Mouse (Mus musculus): ENCODE measurements around the gene Cln6. TPM values are rescaled to one million over a fixed set of nuclear protein-coding genes. Genes with fewer than 3 reads are reported as not detected.
"Not testable (repeated sequence)": the region's sequence is repeated elsewhere in the genome, so short reads cannot be mapped to it uniquely, and the experiment has no call there.

Gene Cln6
- total RNA-seq, 2 experiments from 2014 or later = 19.7 to 23.4 TPM

DNA sequence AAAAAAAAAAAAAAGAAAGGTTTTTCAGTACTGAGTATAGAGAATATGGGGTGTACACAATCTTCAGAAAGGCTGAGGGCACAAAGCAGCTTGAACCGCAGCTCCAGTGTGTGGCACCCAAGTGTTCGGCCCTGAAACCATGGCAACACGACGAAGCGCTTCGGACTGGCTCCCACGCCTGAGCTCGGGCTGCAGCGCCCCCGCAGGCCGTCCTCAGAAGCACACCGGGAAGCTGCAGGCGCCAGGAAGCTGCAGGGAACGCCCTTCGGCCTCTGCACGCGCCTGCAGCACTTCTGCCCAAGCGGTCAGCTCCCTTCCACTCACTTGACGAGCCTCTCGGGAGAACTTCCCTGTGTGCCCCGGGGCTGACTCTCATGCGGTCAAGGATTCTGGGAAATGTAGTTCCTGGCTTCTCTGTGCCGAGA is 9.9 kb upstream of the Cln6 start:
- peak; percentile 97 to 98 for DNase-seq
- intact Hi-C loops (cut with DNase I) = loop anchor here (1.0 kb wide), 1 partner anchor 84 kb away; no protein-coding TSS in a partner anchor

DNA sequence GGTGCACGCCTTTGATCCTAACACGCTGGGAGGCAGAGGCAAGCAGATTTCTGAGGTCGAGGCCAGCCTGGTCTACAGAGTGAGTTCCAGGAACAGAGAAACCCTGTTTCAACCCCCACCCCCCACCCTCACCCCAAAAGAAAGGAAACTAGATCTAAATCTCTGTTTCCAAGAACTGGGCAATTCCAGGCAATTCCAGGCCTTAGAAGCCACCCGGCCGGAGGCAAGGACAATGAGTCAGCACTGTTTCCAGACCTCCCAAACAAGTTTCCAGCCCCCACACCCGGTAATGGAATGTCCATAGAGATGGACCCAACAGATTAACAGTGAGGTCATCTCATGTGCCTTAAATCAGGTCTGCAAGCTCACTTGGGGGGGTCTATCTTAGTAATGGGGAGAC is 8.7 kb upstream of the Cln6 start:
- intact Hi-C loops (cut with DNase I) = no loop called here
- no peak for DNase-seq

DNA sequence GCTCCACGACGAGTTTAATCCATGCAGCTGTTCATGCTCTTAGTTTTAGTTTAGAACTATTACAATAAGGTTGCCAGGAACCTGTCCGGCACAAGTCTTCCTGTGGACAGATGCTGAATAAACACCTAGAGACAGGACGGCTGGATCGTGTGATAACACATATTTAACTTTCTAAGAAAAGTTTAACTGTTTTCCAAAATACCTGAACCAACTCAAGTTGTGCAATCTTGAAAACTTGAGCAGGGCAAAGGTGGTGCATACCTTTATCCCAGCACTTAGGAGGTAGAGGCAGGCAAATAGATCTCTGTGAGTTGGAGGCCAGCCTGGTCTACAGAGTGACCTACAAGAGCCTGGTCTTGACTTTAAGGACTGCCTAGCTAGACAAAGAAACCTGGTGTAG is 3.7 kb upstream of the Cln6 start:
- DNase-seq = no peak
- intact Hi-C loops (cut with DNase I) = no loop called here

DNA sequence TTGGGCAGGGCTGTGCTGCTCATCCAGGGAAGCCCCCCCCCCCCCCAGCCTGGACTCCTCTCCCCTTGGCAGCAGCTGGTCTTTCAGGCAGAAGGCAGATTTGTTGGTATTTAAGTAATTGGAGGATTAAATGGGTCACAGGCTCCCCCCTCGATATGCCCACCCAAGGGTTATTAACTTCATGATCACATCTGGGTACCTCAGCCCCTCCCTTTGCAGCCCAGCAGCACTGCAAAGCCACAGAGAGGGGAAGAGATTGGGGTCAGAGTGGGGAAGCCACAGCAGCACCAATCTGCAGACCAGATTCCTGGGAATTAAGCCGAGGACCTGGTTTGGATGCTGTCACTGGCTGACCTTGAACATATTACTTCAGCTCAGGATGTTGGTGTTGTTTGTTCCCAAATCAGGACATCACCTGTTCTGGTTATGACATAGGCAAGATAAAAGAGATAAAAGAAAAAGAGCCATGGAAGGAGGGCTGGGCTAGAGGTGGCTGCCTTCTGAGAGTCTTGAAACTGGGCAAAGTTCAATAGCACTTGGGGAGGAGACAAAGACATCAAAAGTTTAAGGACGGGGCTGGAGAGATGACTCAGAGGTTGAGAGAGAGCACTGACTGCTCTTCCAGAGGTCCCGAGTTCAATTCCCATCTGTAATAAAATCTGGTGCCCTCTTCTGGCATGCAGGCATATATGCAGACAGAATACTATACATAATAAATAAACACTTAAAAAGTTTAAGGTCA is 2.7 kb upstream of the Cln6 start:
- intact Hi-C loops (cut with DNase I) = no loop called here
- DNase-seq = no peak

DNA sequence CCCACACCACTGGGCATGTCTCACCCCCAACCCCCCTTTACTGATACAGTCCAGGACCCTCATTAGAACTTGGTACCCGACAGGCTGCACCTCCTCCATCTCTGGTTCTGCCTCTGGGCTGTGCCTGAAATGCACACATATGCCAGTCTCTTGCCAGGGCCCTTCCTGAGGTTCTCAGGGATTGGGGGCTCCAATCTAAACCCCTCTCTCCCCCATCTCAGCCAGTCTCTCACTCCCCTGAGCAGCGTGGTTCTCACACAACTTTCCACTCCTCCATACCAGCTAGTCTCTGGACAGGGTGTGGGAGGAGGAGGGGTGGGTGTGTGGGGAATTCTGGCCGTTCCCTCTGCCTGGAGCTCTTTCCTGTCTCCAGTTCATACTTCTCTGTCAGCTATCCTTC is 974 bp upstream of the Cln6 start:
- intact Hi-C loops (cut with DNase I) = no loop called here
- DNase-seq = no peak

DNA sequence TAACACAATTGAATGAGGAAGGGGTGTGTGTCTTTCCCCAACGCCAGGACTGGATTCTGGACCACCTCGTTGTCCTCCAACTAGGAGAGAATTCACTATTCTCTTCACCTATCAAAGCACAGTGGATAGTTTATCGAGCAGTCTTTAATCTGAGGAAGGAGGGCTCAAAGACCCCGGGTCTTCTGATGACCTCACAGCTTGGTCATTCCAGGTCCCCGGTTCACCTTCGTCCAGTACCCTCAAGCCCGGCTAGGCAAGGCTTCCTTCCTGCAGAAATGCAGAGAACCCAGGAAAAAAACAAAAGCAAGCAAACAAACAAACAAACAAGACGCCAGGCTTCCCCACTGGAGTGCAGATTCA is 459 bp upstream of the Cln6 start:
- intact Hi-C loops (cut with DNase I) = no loop called here
- DNase-seq = no peak

DNA sequence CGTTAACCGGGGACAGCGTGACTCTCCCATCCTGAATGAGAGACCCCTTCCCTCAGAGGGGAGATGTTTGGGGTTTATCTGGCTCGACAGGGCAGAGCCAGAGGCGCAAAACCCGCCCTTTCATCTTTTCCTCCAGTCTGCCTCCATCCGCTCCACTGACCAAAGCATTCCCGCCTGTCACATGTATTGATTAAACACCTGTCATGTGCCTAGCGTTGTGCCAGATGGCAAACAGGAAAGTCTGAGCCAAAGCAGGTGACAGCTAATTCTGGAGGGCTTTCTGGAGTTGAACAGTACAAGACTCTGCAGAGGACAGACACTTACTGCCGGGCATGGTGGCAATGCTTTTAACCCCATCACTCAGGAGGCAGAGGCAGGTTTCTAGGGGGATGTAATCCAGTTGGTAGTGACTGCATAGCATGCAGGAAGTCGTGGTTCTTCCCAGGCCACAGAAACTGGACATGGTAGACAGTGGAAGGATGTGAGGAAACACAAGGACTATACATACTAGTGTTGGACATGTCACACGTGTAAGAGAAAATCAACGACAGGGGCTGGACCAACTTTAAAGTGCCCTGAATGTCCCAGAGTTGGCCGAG is 686 bp downstream of the Cln6 start:
- intact Hi-C loops (cut with DNase I) = no loop called here
- peak in 1 of 2 experiments; percentile 36 for DNase-seq

DNA sequence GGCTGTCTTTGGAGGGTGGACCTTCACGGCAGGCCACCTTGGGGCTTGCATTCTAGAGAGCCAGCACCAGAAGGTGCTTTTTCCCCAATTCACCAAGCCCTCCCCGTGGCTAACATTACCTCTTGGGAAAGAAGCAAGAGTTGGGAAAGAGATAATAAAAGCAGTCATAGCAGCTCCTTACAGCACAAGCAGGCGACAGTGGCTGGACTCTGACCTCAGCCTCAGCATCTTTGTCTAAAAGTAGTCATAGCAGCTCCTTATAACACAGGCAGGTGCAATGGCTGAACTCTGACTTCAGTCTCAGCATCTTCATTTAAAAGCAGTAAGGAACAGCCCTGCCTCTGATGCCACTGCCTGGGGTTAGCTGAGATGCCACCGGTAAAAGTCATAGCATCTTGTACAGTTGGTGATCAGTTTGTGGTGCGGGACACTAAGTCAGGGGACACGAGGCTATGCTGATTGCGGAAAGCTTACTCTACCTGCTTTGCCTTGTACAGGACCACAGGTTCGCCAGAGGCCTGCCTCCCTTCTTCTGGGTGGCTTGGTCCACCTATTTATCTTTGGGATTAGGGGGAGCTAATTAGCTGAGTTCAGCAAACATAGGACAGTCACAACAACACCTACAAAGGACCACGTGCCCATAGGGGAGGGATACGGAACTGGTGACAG is 4.9 kb downstream of the Cln6 start:
- intact Hi-C loops (cut with DNase I) = no loop called here
- no peak for DNase-seq

DNA sequence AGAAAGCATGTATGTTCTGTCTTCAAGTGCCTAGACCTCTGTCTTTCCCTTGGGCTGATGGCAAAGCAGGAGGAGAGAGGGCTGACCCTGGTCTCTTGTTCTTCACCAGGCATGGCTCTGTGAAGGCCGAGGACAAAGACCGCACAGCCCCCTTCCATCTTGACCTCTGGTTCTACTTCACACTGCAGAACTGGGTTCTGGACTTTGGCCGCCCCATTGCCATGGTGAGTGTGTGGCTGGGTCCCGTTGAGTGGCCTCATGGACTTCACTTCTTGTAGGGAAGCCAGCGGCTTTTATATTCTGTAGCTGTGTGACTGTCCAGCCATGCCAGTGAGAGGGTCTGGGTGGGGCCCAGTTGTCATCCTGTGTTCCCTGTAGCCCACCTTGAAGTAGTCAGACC is 5.9 kb downstream of the Cln6 start:
- no peak for DNase-seq
- intact Hi-C loops (cut with DNase I) = no loop called here

DNA sequence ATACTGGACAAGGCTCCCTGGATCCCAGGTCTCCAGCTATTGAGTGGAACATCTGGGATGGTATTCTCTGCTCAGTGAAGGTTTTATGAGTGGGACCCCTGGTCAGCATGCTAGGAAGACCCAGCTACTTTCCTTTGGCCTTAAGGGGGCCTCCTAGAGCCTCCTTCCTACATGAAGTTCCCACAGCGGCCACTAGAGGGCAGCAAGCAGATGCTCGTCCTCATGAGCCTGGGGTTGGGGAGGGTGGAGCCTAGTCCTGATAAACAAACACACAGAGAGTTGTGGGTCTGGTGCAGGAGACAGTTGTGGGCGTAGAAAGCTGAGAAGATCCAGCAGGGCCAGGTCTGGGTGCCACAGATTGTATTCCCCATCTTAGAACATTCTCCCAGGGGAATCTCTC is 9.1 kb downstream of the Cln6 start:
- DNase-seq = peak; percentile 88 to 96
- intact Hi-C loops (cut with DNase I) = loop anchor here (1.0 to 5.0 kb wide), 3 partner anchors 33 to 277 kb away; no protein-coding TSS in a partner anchor

DNA sequence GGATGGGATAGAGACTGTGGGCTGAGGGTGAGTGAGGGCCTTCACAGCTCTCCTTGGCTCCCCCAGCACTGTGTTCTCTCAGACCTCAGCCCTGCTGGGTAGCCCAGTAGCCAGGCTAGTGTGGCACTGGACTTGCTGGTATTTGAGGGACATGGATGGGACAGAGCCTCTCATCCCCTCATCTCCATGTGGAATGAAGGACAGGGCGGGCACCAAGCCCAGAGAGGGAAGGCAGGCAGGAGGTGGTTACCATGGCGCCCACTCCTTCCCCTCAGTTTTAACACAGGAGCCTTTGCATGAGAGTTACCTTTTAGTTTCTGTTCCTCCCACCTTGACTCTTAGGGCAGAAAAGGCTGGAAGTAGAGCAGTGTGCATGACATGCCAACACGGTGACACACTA is 10.1 kb downstream of the Cln6 start:
- intact Hi-C loops (cut with DNase I) = loop anchor here (2.0 to 5.0 kb wide), 2 partner anchors 32 to 129 kb away; no protein-coding TSS in a partner anchor
- DNase-seq = no peak

DNA sequence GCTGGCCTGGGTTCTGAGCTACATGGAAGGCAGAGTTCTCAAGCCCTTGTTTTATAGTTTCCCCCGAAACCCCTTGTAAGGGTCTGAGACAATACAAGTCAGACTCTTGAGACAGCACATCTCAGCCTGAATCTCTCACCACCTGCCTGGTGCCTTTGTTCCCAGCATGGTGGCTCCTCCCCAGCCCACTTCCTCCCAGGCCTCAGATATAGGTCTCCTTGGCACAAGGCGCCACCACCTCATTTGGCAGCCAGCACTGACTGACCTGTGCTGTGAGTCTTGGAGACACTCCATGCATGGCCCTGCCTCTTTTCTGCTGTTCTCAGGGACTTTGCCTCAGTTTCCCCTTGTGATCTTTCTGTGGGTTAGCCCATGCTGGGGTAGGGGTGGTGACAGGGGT is 13.0 kb downstream of the Cln6 start:
- DNase-seq = no peak
- intact Hi-C loops (cut with DNase I) = no loop called here

DNA sequence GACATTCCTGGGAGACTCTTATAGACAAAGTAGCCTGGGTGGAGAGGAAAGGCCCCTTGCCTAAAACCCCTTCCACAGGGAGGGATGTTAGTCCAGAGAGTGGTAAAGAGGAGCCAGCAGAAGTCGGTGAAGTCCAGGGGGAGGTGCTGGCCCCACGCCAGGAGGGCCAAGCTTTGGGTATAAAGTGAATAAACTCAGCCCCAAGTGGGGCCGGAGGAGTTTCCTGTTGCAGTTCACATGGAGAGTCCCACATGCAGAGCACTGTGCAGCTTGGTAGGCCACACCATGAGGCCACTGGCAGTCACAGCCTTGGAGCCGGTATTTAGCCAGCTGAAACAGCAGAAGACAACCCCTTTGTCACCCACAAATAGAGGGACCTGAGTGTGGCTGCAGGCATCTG is 15.9 kb downstream of the Cln6 start:
- intact Hi-C loops (cut with DNase I) = no loop called here
- no peak for DNase-seq

DNA sequence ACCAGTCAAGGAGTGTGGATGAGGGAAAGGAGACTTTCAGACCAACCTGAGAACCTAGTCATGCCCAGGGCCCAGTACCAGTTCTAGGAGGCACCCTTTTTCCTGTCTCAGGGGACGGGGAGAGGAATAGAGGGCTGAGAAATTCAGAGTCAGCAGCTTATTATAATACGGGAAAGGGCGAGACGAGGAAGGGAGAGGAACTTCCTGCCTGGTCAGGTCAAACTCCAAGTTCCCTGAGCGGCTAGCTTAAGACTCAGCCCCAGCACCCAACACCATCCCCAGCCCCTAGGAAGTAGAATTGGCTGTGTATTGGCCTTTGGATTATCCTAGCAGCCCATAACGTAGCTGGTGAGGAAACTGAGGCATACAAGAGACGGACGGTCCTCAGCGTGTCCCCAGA is 18.6 kb downstream of the Cln6 start:
- intact Hi-C loops (cut with DNase I) = no loop called here
- DNase-seq = peak; percentile 25 to 29

DNA sequence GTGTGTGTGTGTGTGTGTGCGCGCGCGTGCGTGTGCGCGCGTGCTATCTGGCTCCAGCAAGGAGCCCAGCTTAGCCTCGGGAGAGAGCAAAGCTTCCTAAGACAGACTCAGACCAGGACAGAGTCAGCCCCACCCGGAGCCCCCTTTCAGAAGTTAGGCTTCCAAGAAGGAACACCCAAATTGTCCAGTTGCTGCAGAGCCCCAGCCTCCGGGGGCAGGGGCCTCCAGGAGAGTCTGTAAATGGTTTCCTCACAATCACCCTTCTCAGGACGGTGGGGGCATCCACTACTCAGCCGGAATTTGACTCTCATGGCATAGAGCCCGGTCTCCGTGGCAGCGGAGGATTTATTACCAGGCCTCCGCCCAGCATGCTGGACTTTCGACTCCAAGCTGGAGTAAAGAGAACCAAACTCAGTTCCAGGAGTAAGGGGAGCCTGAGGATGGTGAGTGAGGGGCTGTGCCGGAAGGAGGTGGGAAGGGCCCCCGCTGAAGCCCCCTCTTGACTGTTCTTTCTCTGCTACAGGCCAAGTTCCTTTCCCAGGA is 19.2 kb downstream of the Cln6 start, which contains the start of gene Calml4:
Gene Calml4 (plus strand): TSS at position 362 of the 543 bp plus-strand sequence.
- intact Hi-C loops (cut with DNase I) = no loop called here
- DNase-seq = peak; percentile 80 to 87

DNA sequence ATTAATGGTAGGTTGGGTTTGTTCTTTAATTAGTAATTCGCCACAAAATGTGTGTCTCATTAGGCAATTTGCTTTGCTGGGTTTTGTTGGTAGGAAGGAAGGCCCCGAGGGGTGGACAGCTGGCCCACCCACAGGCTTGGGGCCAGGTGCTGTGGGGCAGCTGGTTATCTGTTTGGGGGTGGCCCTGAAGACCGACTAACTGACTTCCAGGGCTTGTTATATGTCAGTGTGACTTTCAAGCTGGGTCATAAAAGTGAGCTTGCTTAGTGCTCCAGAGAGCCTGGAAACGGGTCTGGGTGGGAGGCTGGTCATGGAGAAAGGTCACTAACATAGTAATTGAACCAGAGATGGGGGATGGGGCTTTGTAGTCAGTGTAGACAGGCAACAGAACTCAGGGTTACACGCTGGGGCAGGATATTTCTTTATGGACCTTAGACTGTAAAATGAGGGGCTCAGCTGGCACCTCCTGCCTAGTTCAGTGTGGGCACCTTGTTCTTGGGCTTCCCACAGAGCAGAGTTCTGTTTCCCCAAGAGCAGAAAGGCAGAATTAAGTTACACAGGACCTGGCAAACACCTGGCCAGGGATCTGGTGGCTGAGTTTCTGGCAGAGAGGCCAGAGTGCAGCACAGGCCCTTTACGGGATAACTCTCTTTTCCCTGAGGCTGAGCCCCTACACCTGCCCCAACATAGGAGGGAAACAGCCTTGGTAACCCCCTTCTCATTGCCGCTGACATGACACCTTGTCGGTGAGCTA is 19.9 kb downstream of the Cln6 start:
- DNase-seq = no peak
- intact Hi-C loops (cut with DNase I) = no loop called here

DNA sequence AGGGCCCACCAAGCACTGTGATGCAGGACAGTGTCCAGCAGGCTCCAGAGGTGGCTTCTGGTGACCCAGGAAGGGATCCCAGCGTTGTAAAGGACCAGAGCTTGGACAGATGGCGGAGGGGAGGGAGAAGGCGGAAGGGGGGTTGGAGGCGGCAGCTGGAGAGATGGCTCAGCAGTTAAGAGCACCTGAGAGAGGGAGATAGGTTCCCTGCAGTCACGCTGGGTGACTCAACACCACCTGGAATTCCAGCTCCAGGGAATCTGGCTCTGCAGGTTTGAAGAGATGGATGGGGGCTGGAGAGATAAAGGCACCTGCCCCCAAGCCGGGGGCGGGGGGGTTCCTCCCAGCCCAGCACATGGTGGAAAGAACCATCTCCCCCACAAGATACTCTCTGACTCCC is 21.5 kb downstream of the Cln6 start:
- intact Hi-C loops (cut with DNase I) = not testable (repeated sequence)

DNA sequence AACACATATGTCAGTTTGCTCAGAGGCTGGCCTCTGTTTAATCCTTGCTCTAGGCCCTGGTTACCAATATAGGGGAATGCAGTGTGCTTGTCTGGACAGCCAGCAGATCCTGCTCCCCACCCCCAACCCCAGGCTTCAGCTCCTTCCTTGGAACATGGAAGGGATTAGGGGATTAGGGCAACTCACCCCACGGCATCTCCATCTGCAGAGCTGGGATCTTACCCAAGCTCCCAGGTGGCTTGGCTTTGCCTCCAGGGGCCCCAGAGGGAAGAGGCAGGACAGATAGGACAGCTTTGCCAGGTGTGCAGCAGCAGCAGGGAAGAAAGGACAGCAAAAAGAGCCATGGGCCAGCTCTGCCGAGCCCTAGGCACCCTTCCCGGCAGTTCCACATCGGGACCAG is 22.3 kb downstream of the Cln6 start:
- no peak for DNase-seq
- intact Hi-C loops (cut with DNase I) = no loop called here

More for the DNA sequence above, 21.5 kb downstream of the Cln6 start:
- DNase-seq = not testable (repeated sequence)

DNA sequence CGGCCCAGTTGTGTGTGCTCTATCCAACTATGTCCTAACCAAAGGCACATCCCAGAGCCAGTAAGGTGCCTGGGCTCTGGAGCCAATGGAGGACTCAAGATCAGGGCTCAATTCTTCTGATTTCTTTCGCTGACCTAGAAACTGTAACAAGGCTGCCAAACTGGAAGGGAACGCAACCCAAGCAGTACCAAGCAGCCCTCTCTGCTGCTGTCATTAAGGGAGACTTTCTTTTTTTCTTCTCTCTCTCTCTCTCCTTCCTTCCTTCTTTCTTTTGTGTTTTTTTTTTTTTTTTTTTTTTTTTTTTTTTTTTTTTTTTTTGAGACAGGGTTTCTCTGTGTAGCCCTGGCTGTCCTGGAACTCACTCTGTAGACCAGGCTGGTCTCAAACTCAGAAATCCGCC is 30.7 kb downstream of the Cln6 start:
- DNase-seq; intact Hi-C loops (cut with DNase I): not testable (repeated sequence)

DNA sequence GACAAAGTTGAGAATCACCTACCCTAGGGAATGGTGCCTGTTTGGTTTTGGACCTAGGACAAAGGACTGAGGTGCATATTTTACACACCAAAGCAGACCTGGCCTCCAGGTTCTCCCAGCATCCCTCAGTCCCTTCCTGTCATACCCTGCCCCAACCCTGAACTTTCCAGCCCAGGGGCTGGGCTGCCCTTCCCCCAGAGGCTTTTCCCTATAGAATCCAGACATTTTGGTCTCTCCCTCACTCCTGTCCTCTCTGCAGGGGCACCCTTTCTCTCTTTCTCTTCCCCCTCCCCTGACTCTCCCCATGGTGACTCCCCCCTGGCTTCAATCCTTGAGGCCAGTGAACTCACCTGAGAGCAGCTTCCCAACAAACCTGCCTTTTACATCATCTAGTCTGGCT is 32.1 kb downstream of the Cln6 start:
- DNase-seq = no peak
- intact Hi-C loops (cut with DNase I) = no loop called here
